Comparison of ENCODE assay signal across 26 mouse cellular contexts in genomic region chr4:105195256-105195655, GRCm38 (mm10). TPM values are rescaled to one million over a fixed set of nuclear protein-coding genes. Genes with fewer than 3 reads are reported as not detected.
DNase-seq lines count a peak whose midpoint lies in the region; ATAC-seq and TF ChIP-seq lines count a peak whose summit lies in the region.
"Had no signal": no experiment of that assay in that cellular context is flagged by ENCODE, and none has a peak within 500 bp of the region (broad histone marks: within the 10 kb centered on the region; RNA-seq: fewer than 3 reads in every experiment).

No protein-coding gene starts in this region.

- WGBS in forebrain, embryonic 12.5 days: 70% methylated on average over 9 of the region's 9 CpGs
- 76% methylated on average over 9 of the region's 9 CpGs for WGBS in forebrain, embryonic 11.5 days
- WGBS in stomach, embryonic 15.5 days: 62% methylated on average over 9 of the region's 9 CpGs

- no peak overlapping the region for H3K9ac ChIP-seq in forebrain, embryonic 12.5 days
- H3K9ac ChIP-seq in forebrain, embryonic 11.5 days (ENCODE audit: low read length): no peak overlapping the region
- H3K9ac ChIP-seq in stomach, embryonic 15.5 days: no peak overlapping the region
- H3K9ac ChIP-seq: embryonic facial prominence, embryonic 12.5 days; forebrain, embryonic 13.5 days; forebrain, postnatal 0 days; hindbrain, embryonic 12.5 days had no signal

- H3K4me1 ChIP-seq in forebrain, embryonic 12.5 days: peaks cover 41% of the 10 kb centered on the region
- peaks cover 11% of the 10 kb centered on the region; the same call in 1 of the 2 replicates for H3K4me1 ChIP-seq in forebrain, embryonic 11.5 days (replicated peaks; ENCODE audit: control insufficient read depth, insufficient read depth, low read length)
- peaks cover 86% of the 10 kb centered on the region for H3K4me1 ChIP-seq in E14TG2a.4 (replicated peaks; ENCODE audit: low read depth, low read length)
- peaks cover 34% of the 10 kb centered on the region; the same call in 1 of the 2 replicates for H3K4me1 ChIP-seq in stomach, embryonic 15.5 days

- no peak overlapping the region for H3K4me3 ChIP-seq in forebrain, embryonic 12.5 days (replicated peaks)
- H3K4me3 ChIP-seq in forebrain, embryonic 11.5 days (ENCODE audit: low read depth, low read length): no peak overlapping the region
- peak overlapping the region; percentile 59 for H3K4me3 ChIP-seq in E14TG2a.4 (replicated peaks; ENCODE audit: low read length)
- H3K4me3 ChIP-seq in stomach, embryonic 15.5 days (replicated peaks): no peak overlapping the region
- H3K4me3 ChIP-seq: embryonic facial prominence, embryonic 12.5 days; forebrain, embryonic 13.5 days; heart, embryonic 10.5 days; hindbrain, embryonic 12.5 days had no signal

- 0 out of 2 replicates have a peak overlapping the region, but pooled peaks have one; percentile 1 for H3K27ac ChIP-seq in forebrain, embryonic 12.5 days
- no peak overlapping the region for H3K27ac ChIP-seq in forebrain, embryonic 11.5 days (ENCODE audit: low read depth, low read length)
- peak overlapping the region; percentile 49 for H3K27ac ChIP-seq in stomach, embryonic 15.5 days
- H3K27ac ChIP-seq: embryonic facial prominence, embryonic 12.5 days; heart, embryonic 10.5 days; hindbrain, embryonic 12.5 days had no signal

- H3K27me3 ChIP-seq in forebrain, embryonic 12.5 days: no peaks in the 10 kb centered on the region
- no peaks in the 10 kb centered on the region for H3K27me3 ChIP-seq in forebrain, embryonic 11.5 days (ENCODE audit: control insufficient read depth, insufficient read depth, low read length)
- H3K27me3 ChIP-seq in E14TG2a.4 (ENCODE audit: insufficient read depth, low read length): no peaks in the 10 kb centered on the region
- H3K27me3 ChIP-seq in stomach, embryonic 15.5 days (replicated peaks): no peaks in the 10 kb centered on the region
- H3K27me3 ChIP-seq: embryonic facial prominence, embryonic 12.5 days; forebrain, embryonic 13.5 days; hindbrain, embryonic 12.5 days had no signal

- ATAC-seq in forebrain, embryonic 12.5 days (ENCODE audit: low FRiP score): no peak
- no peak for ATAC-seq in forebrain, embryonic 11.5 days (replicated peaks; ENCODE audit: low FRiP score)
- no peak for ATAC-seq in stomach, embryonic 15.5 days (ENCODE audit: insufficient read depth, low FRiP score, low read depth)
- ATAC-seq: CD4-positive, CD25-positive, alpha-beta regulatory T cell, adult 4 months; forebrain, embryonic 13.5 days; forebrain, postnatal 0 days; hindbrain, embryonic 16.5 days; inflammation-experienced regulatory T-cells, adult 6 months had no signal

- H3K4me2 ChIP-seq in forebrain, embryonic 12.5 days: no peak overlapping the region
- H3K4me2 ChIP-seq in forebrain, embryonic 11.5 days (ENCODE audit: low read depth, low read length, severe bottlenecking): no peak overlapping the region
- H3K4me2 ChIP-seq in stomach, embryonic 15.5 days: no peak overlapping the region
- H3K4me2 ChIP-seq: embryonic facial prominence, embryonic 12.5 days; forebrain, embryonic 13.5 days; hindbrain, embryonic 12.5 days had no signal

- no peak for DNase-seq in forebrain, embryonic 11.5 days (ENCODE audit: low spot score)
- DNase-seq in R1 (ENCODE audit: low read depth, low spot score): peak; percentile 94
- no peak for DNase-seq in right cerebral cortex, postnatal 4 days
- no peak for DNase-seq in liver
- DNase-seq in embryo, embryonic 9.5 days (ENCODE audit: extremely low spot score): no peak
- DNase-seq: adrenal gland, adult 2 months; adrenal gland, postnatal 36 days; B cell, adult 2 months; cerebellum, adult 2 months; cerebellum, postnatal 10 days; forebrain, postnatal 0 days; gastrocnemius, postnatal 36 days; heart, adult 11 months; heart, postnatal 10 days; heart, postnatal 4 days had no signal

- no peak for TF ChIP-seq CTCF in E14TG2a.4 (conservative IDR thresholded peaks at IDR 0.05; ENCODE audit: low read length)

- no peaks in the 10 kb centered on the region for H3K9me3 ChIP-seq in forebrain, embryonic 12.5 days
- no peaks in the 10 kb centered on the region for H3K9me3 ChIP-seq in forebrain, embryonic 11.5 days (ENCODE audit: control insufficient read depth, low read length)
- no peaks in the 10 kb centered on the region for H3K9me3 ChIP-seq in E14TG2a.4 (ENCODE audit: low read length)
- no peaks in the 10 kb centered on the region for H3K9me3 ChIP-seq in stomach, embryonic 15.5 days
- H3K9me3 ChIP-seq: embryonic facial prominence, embryonic 12.5 days; forebrain, embryonic 13.5 days; heart, embryonic 10.5 days; hindbrain, embryonic 12.5 days had no signal

- H3K36me3 ChIP-seq in forebrain, embryonic 12.5 days (replicated peaks): peaks cover 45% of the 10 kb centered on the region
- peaks cover 4% of the 10 kb centered on the region; the same call in 1 of the 2 replicates for H3K36me3 ChIP-seq in forebrain, embryonic 11.5 days (ENCODE audit: control insufficient read depth, insufficient read depth, low read length)
- H3K36me3 ChIP-seq in E14TG2a.4 (ENCODE audit: insufficient read depth, low read length): peaks cover 5% of the 10 kb centered on the region
- 0 out of 2 replicates have a peak, but pooled peaks cover 2% of the 10 kb centered on the region for H3K36me3 ChIP-seq in stomach, embryonic 15.5 days
- H3K36me3 ChIP-seq: G1E had no signal

RNA-seq across cellular contexts. Expression of gene Plpp3, which starts 38.1 kb away (rescaled TPM):
- 84.9 and 90.4 TPM in 2 replicates for polyA plus RNA-seq in forebrain, embryonic 12.5 days (2016; fragmentation: Nextera tagmentation; extraction: Ambion mirVana)
- 69.9 and 71.6 TPM in 2 replicates for polyA plus RNA-seq in forebrain, embryonic 11.5 days (2014; fragmentation: Nextera tagmentation; extraction: Ambion mirVana)
- 61.7 and 62.9 TPM in 2 replicates for polyA plus RNA-seq in stomach, embryonic 15.5 days (2015; fragmentation: Nextera tagmentation; extraction: Ambion mirVana)
- polyA plus RNA-seq: G1E had no signal
